Mouse (Mus musculus) G1E-ER4 (cell line): Measurements from ENCODE around the gene Tmem94. TPM values are rescaled to one million over a fixed set of nuclear protein-coding genes. Genes with fewer than 3 reads are reported as not detected.

Source experiments
- GATA1 ChIP-seq: IDR thresholded peaks from one replicate; pipeline ENCODE4 v1.8.0; 2012; ENCODE audit warnings: low read length, inconsistent platforms
- polyA plus RNA-seq: library from polyadenylated mRNA; stranded (reverse); fragments of >175 nt; gene quantifications from 2 replicates; pipeline ENCODE4 v1.2.3, GENCODE M21; 2012

Gene Tmem94
- polyA plus RNA-seq, 1 experiment: 54.3 TPM

DNA sequence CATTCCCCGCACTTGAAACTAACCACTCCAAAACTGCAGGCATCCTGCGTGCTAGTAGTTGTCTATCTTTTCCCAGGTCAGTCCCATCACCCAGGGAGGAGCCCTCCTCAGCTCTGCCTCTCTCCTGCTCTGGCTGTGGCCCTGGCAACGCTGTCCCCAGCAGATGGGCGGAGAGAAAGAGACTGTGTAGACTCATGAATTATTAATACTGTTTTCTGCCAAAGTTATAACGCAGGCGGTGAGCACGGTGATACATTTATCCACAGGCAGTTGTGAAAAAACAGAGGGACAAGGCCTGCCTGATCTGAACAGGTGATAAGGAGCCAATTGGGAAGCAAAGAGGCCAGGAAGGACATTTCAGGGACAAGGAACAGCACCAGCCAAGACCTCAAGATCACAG is 12.6 kb upstream of the Tmem94 start:
- no peak for TF ChIP-seq GATA1

DNA sequence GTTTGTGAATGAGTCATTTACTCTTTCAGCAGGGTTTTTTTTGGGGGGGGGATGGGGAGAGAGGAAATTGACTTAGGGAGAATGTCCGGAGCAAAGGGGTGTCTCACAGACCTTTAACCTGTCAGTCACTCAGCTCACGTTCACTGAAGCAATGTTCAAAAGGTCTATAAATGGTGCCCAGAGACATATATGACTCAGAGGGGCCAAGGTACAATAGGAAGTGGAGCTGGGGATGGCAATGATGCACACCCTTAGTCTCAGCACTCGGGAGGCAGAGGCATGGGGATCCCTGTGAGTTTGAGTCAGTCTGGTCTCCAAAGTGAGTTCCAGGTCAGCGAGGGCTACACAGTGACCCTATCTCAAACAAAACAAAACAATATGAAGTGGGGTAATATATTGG is 11.7 kb upstream of the Tmem94 start:
- TF ChIP-seq GATA1: no peak

DNA sequence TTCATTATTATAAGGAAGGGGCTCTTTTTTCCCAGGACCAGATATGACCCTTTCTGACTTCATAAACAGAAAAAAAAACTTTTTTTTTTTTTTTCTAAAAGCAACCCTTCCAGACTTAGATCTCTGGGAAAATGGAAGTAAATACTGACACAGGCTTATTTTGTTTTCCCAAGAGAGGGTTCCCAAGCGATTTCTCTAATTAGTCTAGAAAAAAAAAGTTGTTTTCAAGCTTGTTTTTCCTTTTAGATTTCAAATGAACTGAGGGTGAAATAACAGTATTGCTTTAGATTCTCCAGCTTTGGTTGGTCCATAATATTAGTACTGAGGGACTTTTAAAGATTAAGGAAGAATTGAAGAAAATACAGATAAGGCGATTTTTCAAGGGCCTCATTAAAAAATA is 535 bp upstream of the Tmem94 start:
- TF ChIP-seq GATA1: no peak

DNA sequence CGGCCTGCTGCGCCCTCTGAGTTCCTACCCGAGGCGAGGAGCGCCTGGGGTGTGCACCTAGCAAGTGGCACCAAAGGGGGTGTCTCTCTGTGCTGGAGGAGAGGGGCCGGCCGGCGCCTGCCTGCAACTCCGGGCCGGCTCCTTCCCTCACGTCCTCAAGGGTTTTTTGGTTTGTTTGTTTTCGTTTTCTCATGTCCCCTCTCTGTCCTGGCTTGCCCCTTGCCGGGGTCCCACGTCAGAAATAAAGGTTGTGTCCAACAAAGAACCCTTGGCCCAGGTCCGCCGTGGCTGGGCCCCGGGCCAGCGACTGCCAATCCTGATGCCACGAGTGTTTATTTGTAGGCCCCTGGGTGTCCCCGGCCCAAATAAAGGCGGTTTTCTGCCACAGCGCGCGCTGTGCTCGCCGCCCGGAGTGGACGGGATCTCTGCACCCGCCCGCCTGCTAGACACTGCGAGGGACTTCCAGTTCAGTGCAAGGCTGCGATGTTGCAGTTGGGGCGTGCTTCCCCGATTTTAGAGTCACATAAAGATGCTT is 441 bp downstream of the Tmem94 start:
- TF ChIP-seq GATA1: no peak

DNA sequence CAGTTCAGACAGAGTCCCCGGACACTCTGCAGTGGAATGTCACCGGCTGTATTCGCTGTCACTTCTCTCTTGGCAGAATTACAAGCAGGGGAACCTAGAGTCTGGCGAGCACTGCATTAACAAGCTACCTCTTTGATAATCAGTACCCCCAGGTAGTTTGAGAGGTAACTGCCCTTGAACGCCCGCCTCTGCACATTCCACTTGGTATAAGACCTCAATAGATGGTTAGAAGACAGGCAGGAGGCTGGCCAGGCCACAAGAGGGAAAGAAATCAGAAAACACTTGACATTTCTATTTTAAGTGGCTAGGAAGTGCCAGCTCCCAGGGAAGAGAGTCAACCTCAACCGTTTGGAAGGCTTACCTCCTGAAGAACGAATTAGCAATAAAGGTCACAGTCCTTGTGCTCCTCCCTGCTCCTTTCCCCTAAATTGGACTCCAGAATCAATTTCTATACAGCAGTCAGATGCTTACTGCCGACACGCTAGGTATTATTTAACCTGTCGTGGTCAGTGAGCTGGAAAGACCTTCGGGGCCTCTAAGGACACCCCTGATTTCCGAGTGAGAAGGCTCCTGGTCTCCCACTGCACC is 1.2 kb downstream of the Tmem94 start:
- no peak for TF ChIP-seq GATA1

DNA sequence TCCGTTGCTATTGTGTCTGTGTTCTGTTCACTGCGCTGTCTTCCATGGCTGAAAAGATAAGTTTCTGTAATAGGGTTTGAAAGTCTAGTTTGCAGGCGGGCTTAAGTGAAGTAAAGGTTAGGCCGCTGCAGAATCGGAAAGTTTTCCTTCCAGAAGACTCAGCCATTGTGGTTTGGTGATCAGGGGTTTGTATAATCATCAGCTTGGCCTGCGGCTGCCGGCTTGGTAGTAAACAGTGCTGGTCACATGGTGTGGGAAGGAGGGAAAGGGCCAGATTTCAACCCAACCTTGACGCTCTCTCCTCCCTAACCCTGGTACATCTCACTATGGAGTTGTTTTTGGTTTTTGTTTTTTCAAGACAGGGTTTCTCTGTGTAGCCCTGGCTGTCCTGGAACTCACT is 1.7 kb downstream of the Tmem94 start:
- TF ChIP-seq GATA1: no peak

DNA sequence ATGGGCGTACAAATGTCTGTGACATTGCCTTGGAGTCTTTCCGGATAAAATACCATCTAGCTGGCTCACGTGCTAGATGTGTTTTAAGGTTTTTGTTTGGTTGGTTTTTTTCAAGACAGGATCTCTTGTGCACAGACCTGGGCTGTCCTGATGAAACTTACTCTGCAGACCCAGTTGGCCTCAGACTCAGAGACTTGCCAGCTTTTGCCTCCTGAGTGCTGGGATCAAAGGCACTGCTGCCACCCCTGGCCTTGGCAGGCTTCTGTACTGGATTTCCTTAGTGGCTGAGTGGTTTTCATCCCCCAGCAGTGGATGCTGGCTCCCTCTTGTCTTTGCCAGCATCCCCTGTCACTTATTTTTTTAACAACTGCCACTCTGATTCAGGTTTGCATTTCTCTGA is 3.7 kb downstream of the Tmem94 start:
- TF ChIP-seq GATA1: no peak

DNA sequence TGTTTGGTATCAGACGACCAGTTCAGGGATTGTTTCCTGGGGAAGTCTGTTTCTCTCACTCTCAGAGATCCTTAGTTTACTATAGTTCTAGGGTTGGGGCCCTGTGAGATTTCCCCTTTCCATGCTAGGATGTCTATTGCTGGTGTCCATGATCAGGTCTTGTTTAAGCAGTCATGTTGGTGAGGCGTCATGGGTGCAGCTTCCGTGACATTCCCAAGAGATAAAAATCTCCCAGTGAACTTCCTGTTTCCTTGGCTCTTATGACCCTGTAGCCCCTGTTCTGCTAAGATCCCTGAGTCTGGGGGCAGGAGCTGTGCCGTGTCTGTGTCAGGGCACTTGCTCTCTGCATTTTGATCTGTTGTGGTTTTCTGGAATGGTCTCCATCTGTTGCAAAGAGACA is 9.4 kb downstream of the Tmem94 start:
- no peak for TF ChIP-seq GATA1

DNA sequence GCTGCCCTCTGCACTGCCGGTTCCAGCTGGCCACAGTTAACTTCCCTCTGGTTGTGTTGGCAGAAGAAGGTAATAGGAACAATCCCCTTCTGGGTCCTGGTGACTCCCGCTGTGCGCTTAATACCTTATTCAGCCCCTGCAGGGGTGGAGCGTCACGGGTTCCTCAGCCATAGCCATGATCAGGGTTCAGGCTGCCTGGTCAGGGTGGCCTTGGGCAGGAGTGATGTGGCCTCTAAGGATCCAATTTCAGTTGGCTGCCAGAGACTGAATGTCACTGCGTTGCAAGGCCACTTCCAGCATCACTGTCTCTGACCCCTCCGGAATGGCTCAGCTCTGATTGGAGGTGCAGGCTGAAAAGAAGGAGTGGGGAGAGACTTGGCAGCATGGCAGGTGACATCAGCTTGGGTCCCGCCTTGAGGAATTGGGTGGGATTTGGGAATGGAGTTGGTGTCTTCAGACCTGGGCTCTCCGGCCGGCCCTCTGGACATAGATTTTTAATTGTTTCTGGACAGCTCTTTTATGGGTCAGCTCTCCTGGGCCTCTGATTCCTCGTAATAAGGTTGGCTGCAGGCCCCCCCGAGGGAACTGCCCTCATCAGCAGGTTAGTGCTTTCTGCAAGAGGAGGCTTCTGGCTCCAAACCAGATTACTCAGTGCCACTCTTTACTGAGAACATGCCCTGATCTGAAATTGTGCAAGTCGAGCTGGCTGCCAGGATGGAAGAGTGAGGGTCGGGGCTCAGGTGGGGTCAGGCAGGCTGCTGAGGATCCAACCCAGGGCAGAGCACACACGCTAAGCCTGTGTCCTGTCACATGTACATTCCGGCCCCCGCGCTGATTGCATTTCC is 10.8 kb downstream of the Tmem94 start:
- TF ChIP-seq GATA1: no peak

DNA sequence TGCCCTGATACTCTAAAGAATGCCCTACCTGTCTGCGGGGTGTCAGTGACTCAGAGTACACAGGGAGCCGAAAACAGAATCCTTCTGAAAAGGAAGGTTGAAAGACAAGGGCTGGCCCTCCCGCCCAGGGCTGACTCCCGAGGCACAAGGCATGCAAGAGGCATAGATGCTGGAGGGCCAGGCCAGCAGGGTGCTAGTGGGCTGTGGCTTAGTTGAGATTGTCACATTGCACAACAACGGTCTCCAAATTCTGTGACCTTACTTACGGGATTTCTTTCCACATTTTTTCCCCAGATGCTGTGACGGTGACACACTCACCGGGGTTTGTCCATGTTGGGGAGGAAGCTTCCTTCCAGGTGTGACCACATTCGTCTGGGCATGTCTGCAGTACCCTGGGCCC is 11.7 kb downstream of the Tmem94 start:
- no peak for TF ChIP-seq GATA1

DNA sequence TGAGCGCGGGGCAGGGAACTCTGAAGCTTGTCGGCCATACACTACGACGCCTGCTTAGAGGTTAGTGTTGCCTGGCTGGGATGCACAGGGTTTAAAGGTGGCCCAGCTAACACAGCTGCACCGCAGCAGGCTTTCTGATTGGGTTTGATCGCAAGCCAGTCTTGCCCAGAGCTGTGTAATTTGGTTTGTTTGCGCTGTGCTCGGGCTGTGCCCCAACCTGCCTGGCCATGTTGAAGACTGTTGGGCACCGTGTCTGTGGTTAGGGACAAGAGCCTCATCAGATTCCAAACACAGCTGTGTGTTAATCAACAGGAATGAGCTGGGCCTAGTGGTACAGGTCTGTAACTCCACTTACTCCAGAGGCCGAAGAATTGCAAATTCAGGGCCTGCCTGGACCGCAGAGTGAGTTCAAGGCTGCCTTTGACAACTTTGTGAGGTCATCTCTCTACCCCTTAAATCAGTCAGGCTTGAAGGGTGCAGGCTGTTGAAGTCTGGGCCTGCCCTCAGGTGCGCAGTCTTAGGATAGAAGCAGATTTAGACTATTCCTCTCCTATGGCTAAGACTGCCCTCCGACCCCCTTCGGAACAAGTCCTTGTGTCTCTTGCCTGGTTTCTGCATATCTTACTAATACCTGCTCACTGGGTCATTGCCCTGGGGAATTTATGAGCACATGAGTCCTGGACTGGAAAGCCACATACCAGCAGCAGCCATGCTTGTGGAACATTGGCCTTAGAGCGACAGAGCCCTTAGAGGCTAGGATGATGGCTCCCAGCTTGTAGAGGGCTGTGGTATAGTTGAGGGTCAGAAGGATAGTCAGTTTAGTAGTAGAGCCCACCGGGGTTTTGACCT is 12.5 kb downstream of the Tmem94 start:
- no peak for TF ChIP-seq GATA1

DNA sequence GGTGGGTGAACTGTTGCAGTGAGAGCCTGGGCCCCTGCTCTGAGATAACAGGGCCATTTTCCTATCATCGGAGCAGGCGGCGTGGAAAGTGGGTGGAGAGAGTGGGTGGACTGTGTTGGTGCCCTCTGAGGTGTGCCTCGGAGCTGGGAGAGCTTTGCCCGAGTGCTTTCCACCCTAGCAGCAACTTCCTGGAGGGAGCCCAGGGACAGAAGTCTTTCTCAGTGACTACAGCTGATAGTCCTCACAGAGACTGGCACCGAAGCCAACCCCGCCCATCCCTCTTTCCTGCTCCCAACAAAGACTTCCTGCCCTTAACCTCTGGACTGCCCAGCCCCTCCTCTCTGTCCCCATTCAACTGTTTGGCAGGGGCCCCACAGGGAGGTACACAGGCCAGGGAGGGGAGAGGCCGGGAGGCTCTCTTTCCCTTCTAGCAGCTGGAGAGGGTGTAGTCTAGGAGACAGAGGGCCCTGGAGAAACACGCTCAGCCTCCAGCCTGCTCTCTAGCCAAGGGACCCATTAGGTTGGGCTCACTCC is 13.9 kb downstream of the Tmem94 start:
- TF ChIP-seq GATA1: peak; percentile 4

DNA sequence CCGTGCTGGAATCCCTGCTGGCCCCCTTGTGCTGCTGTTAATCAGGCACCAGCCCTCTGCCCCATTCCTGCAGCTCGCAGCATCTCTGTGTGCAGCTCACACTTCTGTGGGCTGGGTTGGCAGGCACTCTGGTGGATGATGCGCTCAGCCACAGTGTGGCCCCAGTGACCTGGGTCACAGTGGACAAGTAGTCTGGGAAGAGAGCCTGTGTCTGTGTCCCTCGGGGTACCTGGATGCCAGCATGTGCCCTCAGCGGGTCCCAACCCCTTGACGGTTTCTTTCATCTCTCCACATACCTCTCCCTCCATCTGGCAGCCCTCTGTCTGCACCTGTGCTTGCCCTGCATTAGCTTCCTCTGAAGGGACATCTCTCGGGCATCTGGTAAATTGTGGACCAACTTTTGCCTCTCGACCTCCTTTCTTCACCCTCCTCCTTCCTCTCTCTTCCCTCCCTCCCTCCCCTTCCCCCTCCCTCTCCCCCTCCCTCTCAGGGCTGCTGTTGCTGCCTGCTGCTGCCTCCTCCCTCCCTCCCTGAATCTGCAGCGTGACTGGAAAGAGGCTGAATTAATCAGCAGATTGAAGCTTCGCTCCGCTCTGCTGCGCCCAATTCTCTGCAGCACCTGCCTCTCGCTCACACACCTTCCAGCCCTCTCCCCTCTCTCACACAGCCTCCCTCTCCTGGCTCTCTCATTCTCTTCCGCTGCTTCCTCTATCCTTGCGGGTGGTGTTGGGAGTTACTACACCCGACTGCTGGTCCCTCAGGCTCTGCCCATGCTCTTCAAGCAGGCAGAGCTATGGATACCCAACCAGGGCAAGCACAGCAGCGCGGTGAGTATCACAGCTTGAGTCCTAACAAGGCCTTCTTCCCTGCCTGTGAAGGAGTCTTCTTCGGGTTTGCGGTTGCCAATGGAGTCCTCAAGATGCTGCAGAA is 15.2 kb downstream of the Tmem94 start:
- TF ChIP-seq GATA1: no peak

DNA sequence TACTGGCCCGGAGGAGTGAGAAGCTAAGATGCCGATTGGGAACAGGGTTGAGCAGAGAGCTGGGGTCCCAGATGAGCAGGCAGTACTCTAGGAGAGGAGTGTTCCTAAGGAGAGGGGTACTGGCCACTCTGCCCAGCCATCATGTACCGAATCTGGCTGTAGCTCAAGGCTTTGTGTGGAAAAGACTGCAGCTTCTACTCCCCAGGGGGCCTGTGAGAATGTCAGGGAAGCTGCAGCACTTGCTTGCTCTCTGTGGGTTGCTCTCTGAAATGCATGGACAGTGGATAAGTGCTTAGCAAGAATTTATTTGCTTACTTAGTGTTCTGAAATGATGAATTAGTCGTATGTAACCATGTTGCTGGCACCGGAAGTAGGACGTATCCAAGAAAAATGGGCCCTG is 21.2 kb downstream of the Tmem94 start:
- no peak for TF ChIP-seq GATA1

DNA sequence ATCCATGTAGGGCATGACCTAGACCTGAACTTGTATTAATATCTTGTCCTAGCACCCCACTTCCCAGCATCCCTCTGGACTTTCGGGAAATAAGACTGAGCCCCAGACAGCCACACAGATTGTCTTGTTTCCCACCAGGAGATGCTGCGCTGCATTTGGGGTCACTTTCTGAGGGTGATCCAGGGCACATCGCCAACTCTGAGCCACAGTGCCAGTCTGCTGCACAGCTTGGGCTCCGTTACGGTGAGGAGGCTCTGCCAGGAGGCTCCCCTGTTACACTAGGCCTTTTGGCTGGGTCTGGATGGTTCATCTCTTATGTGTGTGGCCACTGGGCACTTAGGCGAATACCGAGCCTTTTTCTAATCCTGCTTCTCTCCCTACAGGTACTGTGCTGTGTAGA is 24.6 kb downstream of the Tmem94 start:
- no peak for TF ChIP-seq GATA1

DNA sequence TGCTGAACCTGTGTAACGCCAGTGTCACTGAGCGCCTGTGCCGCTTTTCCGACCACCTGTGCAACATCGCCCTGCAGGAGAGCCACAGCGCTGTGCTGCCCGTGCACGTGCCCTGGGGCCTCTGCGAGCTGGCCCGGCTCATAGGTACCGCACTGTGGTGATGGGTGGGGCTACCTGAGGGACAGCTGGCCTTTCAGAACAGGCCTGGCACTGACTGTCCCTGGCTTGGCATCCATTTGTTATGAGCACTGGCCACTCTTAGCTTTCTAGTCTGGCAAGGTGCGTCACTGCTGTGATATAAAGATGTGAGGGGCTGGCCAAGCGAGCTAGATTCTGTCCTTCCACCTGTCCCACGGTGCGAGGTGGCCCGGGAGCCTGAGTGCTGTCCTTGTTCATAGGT is 26.7 kb downstream of the Tmem94 start:
- no peak for TF ChIP-seq GATA1
